Mouse (Mus musculus): ENCODE data around the gene Hnrnpl.

Gene Hnrnpl

DNA sequence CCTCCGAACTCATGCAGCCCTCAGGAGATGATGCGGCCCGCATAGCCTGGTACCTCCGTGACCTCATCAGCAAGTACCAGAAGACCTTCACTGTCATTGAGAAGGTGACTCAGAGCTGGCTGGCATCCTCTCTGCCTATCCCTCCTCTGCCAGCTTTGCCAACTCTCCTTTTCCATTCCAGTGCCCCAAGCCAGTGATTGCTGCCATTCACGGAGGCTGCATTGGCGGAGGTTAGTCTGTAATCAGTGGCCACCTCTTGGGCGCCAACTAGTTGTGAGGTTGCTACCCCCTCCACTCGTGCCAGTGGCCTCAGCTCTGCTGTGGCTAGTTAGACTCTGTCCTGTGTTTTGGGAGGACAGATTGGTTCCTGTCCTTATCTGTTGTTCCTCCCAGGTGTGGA is 21.5 kb downstream of the Hnrnpl start:
- no peak for DNase-seq (ENCODE audit: low spot score)

DNA sequence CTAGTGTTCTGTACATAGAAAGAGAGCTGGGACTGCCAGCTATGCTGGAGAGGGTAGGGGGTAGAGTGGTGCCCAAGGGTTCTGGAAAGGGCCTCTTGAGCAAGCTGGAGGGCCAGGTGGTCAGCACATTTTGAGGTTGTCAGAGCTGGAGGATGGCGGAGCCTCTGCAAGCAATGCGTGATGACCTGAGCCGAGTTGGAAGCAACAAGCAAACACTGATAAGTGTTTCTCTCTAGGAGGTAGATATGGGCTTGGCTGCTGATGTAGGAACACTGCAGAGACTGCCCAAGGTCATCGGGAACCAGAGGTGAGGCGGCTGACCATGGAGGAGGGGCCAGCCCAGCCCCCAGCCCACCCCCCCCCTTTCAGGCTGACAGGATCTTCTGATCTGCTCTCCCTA is 22.6 kb downstream of the Hnrnpl start:
- no peak for DNase-seq (ENCODE audit: low spot score)

DNA sequence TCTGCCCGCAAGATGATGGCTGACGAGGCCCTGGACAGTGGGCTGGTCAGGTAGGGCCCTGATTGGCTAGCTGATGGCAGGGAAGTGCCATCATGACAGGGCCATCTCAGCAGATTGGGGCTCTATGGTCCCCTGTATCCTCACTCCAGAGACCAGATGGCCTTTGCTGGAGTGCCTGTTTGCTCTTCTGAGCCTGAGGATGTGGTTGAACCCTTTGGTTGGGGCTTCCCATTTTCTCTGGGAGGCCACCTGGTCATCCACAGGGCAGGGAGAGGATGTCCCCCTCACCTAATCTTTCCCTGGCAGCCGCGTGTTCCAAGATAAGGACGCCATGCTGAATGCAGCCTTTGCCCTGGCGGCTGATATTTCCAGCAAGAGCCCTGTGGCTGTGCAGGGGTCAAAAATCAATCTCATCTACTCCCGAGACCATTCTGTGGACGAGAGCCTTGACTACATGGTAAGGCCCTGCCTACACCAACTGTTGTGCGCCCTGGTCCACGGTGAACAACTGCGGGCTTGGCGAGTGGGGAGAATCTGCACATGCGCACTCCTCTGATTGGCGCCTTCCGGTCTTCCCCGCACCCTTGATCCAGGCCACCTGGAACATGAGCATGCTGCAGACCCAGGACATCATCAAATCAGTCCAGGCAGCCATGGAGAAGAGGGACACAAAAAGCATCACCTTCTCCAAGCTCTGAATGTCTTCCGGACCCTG is 23.2 kb downstream of the Hnrnpl start:
- DNase-seq (ENCODE audit: low spot score), result no peak

DNA sequence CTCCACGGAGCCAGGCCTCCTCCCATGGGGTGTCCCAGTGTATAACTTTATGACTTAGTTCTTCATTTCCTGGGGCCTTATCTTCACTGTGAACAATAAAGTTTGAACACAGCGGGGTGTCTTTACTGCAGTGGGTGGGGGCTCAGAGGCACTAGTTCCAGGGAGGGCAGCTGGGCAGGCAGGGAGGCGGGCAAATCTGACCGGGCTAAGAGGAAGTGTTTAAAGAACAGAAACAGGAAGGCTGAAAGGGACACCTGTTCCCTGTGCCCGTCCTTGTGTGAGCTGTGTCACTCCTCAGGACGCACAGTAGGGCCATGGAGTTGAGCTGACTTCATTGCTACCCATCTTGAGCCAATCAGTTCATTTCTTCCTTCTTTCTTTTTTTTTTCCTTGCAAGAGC is 23.8 kb downstream of the Hnrnpl start:
- no peak for DNase-seq (ENCODE audit: low spot score)

DNA sequence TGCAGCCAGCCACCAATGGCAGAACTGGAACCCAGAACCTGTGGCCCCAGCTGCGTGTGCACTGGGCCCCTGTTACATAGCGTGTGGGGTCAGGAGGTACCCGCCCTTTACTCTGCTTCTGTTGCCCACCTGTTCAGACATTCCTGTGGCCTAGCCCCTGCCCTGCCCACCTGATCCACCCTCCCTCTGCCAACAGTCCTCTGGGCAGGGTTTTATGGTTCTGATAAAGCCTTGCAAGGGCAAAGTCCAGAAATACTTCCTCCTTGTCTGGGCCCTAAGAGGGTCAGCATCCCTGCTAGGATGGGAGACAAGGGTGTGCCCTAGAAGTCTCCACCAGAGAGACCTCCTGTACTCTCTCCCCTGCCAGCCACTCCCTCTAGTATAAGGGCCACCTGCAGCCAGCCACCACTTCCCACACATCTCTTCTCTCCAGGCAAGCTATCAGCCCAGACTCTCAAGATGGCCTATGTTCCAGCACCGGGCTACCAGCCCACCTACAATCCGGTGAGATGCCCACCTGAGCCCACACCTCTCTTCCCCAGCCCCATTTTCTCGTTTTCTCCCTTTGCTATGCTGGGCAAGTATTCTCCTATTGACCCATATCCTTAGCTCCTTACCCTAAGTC is 25.5 kb downstream of the Hnrnpl start, which contains the start of gene Lgals4:
Gene Lgals4, plus strand, starts transcription at position 132 of the 625 bp plus-strand sequence.
- DNase-seq (ENCODE audit: low spot score), result no peak

DNA sequence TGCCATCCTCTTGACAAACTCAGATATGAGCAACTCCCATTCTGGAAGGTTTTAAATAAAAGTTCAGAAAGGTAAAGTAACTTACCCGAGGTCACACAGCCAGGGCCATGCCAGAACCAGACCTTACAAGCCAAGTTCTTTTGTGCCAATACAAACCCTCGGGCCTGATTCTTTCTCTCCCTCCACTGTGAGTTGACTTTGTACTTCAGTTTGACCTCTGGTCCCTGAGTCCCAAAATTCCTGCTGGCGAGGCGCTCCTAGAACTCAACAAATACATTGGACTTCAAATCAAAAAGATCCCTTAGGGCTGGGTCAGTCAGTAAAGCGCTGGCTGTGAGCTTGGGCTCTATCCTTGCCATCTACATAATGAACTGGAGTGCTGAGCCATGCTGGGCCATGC is 28.6 kb downstream of the Hnrnpl start:
- DNase-seq (ENCODE audit: low spot score), result no peak

DNA sequence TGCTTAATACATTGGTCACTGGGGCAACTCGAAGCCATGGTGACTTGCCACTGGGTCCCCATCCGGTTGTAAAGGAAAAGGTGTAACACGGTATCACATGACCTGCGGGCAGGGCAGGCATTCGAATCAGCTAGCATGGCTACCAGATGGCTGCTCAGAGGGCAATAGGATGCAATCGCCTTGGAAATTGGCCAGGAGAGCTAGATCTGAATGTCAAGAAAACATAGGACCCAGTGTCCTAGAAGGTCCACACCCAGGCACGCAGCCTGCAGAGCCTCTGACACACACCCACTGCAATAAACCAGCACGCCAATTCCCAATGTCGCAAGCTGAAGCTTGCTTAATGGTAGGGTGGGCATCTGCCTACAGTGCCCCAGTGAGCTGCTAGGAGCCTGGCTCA is 30.0 kb downstream of the Hnrnpl start:
- DNase-seq (ENCODE audit: low spot score), result no peak

DNA sequence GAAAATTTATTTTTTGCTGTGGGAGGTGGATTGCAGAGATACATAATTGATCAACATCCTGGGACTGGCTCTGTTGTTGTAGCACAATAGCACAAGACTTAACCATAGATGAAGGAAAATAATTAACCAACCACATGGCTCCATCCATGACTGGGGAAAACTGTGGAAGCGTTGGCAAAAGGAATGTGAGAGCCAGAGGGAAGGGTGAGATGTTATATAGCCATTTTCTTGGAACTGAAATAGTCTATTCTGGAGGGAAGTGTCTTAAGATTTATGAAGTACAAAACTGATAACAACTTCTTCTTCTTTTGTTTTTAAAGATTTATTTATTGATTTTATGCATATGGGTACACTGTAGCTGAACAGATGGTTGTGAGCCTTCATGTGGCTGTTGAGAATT is 38.9 kb downstream of the Hnrnpl start:
- no peak for DNase-seq (ENCODE audit: low spot score)

DNA sequence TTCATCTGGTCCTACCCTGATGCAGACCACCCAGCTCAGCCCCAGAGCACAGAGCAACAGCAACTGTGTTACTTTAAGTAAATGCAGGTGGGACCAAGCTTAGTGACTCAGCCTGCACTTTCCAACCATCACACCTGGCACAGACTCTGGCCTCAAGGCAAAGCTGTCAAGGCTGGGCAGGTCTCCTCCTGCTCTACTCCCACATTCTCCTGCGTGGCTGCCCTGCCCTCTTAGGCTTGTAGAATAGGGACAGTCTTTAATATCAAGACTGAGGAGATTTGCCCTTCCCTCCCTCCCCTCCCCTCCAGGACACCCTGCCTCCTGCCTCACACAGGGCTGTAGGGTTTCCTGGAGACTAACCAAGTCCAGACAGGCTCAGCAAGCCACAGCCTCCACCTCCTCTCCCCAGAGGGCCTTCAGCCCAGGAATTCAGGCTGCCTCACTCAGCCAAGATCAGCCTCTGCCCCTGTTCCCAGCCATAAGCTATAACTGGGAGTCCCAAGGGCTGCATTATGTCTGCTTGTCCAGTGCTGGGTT is 41.4 kb downstream of the Hnrnpl start:
- DNase-seq (ENCODE audit: low spot score), result no peak

DNA sequence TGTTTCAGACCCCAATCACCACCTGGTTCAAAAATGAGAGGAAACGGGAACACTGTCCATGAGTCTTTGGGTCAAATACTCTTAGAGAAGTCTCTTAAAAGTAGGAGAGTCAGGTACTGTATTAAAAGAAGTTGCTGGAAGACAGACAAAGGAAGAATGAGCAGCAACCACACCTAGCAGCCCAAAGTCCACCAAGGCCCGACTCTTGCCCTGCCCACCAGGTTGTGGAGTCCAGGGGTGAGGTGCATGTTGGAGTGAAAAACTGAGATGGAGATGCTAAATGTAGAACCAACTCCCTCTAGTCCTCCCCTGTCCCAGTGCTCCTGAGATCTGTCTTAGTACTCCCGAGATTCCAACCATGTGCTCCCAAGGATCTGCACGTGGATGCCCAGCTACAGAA is 42.3 kb downstream of the Hnrnpl start:
- no peak for DNase-seq (ENCODE audit: low spot score)

DNA sequence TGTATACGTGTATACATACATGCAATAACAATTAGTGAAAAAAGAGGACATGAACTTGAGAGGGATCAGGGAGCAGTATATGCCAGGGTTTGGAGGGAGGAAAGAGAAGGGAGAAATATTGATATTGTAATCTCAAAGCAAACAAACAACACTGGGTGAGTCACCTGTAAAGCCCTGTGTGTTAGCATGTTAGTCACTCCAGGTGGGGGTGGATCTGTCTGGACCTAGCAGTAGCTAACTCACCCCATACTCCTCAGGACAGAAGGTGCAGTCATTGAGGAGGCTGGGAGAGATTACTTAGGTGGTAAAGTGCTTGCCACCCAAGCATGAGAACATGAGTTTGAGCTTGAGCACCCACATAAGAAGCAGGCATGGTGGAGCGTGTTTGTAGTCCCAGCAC is 51.6 kb downstream of the Hnrnpl start:
- DNase-seq (ENCODE audit: low spot score), result no peak

DNA sequence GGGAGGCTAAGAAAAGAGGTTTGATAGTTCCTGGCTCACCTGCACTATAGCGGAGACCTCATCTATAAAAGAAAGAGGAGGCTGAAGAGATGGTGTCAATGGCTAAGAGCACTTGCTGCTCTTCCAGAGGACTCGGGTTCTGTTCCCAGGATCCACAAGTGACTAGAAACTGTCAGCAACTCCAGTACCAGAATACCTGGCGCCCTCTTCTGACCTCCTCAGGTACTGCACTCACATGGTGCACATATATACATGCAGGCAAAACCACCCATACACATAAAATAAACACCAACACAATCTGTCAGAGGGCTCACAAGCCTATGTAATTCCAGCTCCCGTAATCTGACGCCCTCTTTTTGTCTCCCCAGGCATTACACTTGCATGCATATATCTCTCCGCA is 52.6 kb downstream of the Hnrnpl start:
- peak; percentile 24 for DNase-seq (ENCODE audit: low spot score)

DNA sequence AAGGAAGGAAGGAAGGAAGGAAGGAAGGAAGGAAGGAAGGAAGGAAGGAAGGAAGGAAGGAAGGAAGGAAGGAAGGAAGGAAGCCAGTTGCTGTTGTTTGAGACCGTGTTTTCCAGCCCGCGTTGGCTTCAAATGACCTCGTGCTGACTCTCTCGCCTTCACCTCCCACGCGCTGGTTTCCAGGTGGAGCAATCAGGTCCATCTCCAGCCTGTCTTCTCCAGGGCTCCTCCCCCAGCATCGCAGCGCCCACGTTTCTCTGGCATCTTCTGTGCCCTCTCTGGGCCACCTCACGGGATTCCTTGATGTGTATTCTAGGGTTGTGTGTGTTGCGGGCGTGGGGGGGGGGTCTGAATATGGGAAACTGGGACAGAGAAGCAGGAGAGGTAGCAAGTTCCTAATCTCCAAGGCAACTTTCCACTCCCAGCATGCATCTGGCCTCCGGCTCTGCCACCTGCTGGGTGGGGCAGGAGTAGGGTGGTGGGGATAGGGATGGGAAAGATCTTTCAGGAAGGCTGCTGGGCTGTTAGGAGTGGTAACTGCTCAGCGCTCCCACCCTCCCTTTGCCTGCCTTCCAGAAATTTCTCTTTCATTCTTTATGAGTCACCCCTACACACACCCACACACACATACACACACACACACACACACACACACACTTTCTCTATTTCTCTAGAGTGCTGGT is 54.6 kb downstream of the Hnrnpl start:
- DNase-seq (ENCODE audit: low spot score), result peak; percentile 40

DNA sequence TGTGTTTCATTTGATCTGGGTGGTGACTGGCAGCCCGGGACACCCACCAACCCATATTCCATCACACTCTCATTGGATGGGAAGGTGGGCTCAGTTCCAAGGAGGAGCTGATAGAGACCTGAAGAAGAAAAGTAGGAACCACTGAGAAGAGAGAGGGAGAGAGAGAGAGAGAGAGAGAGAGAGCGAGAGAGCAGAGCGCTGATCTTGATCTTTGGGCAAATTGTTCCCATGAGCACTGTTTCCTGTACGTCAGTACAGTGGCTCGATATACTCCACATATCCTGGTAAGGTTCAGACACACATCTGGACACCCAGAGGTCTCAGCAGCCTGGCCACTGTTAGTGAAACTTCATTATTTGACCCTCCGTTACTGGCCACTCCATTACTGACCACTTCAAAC is 55.2 kb downstream of the Hnrnpl start, which contains the start of gene Lgals7:
Gene Lgals7, plus strand, starts transcription at position 314 of the 400 bp plus-strand sequence.
- DNase-seq (ENCODE audit: low spot score), result no peak

DNA sequence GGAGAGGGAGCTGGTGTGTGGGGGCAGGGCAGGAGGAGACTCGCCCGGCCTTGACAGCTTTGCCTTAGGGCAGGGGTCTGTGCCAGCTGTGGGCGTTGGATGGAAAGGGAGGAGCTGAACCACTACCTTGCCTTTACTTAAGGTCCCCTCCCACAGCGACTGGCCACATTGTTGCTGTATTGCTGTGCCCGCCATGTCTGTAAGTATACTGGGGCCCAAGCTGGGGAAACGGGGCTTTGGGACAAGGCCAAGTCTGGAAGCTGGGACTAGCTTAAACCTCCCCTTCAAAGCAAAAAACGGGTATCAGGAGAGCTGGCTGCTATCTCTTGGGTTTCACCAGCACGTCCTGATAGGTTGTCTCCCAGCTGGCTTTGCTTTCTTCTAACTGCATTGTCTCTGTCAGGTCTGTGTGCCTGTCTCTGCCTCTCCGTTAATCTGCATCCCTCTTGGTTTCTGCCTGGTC is 56.0 kb downstream of the Hnrnpl start:
- no peak for DNase-seq (ENCODE audit: low spot score)

DNA sequence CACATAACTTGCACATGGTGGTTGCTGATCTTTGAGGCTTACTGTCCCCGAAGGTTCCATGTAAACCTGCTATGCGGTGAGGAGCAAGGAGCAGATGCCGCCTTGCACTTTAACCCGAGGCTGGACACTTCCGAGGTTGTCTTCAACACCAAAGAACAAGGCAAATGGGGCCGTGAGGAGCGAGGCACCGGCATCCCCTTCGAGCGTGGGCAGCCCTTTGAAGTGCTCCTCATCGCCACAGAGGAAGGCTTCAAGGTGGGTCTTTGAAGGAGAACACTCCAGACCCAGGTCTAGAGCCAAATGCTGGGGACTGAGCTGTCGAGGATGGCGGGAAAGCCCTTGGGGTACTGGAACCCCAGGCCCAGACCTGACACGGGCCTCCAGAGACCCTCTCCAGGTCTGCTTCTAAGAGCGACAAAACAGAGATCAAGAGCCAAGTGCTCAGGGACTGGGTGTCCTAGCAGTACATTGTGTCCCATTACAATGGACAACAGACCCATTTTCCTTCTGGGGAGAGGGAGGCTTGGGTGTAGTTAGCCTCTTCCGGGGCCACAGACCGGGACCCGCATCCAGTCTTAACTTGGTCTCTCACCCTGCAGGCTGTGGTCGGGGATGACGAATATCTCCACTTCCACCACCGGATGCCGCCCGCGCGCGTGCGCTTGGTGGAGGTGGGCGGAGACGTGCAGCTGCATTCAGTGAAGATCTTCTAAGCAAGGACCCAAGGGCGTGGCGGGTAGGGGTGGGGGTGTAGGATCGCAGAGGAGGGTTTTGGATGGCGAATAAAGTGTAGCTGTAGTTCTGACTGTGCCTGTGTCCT is 57.4 kb downstream of the Hnrnpl start:
- peak; percentile 75 for DNase-seq (ENCODE audit: low spot score)

DNA sequence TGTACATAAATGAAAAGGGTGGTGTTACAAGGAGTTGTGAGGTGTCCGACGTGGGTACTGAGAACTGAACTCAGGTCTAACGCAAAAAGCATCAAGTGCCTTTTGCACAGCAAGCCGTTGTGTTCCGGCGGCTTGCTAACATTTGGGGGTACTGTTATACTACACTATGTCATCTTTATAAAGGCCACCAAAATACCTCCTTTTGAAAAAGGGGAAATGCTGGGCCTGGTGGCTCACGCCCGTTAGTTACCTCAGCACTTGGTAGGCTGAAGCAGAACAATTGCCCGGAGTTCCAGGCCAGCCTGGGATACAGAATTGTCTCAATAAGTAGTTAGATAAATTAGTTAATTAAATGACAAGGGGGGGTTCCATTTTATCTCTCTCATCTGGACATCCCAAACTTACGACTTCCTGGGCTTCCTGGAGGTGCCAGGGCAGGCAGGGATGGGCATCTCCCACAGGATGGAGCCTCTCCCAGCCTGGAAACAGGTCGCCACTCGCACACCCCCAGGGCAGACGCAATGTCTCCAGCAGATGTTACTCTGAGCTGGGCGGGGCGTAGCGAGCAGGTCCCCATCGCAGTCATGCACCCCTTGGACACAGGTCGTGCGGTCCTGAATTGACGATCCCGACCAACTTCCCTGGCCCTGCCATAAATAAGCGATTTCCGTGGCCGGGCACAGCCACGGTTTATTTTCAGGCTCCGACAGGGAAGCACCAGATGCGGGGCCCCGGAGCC is 58.6 kb downstream of the Hnrnpl start:
- DNase-seq (ENCODE audit: low spot score), result no peak

DNA sequence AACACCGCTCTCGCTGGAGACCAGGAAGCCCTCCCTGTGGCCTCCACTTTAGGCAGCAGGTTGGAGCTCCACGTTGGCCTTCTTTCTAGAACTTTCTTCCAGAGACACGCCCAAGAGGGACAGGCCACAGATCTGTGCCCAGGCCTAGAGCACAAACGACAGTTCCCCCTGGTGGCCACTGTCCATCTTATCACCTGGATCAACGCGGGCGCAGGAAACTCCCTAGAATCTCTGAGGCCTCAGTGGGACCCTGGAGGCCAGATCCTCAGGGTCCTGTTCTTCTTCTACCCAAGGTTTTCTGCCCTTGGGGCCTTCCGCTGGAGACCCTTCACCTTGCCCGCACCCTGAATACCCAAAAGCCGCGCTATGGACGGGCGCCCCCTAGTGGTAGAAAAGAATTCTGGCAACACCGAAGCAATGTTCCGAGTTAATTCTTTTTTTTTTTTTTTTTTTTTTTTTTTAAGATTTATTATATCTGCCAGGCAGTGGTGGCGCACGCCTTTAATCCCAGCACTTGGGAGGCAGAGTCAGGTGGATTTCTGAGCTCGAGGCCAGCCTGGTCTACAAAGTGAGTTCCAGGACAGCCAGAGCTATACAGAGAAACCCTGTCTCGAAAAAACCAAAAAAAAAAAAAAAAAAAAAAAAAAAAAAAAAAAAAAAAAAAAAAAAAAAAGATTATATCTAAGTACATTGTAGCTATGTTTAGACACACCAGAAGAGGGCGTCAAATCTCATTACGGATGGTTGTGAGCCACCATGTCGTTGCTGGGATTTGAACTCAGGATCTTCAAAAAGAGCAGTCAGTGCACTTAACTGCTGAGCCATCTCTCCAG is 59.4 kb downstream of the Hnrnpl start:
- peak; percentile 58 for DNase-seq (ENCODE audit: low spot score)

DNA sequence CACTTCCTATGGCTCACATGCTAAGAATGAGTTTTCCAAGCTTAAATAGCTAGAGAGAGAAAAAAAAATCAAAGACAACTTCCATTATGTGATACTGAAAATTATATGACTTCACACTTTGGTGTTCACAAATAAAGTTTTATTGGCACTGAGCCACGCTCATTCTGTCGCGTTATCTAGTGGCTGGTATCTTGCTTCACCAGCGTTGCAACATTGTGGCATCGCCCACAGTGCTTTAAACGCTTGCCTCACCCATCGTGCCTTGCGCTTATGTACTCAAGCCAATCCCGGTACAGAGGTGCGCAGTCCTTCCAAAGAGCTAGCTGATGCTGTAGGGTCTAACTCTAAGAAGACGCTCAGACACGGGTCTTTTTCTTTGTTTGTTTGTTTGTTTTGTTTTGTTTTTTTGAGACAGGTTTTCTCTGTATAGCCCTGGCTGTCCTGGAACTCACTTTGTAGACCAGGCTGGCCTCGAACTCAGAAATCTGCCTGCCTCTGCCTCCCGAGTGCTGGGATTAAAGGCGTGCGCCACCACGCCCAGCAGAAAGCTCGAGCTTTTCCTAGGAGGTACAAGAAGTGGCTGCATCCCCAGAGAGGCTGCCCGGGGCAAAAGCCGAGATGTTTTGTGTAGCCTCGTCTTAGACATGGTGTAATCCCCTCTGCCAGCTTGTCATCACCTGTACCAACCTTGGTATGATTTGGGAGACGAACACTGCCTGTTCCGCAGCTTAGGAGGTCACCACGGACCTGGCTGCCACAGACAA is 62.7 kb downstream of the Hnrnpl start:
- no peak for DNase-seq (ENCODE audit: low spot score)

All from layer of hippocampus, adult 11-12 months (tissue).